Mouse (Mus musculus) liver, adult 2 months (tissue): ENCODE data around the gene Gm20388.

ENCODE experiments used
- CTCF ChIP-seq: fragments of 200-500 bp; IDR thresholded peaks from 2 replicates; pipeline ENCODE4 v1.5.1; 2011; ENCODE audit warnings: low read depth, low read length, control low read depth
- POLR2A ChIP-seq: fragments of 200-500 bp; IDR thresholded peaks from 2 replicates; pipeline ENCODE4 v1.6.1; 2011; ENCODE audit warnings: low read length, control low read depth; ENCODE audit not compliant: insufficient read depth; ENCODE audit errors: extremely low read depth

GRCm38 (mm10) chr8:122341790-122342189 is 2431.1 kb downstream of the Gm20388 start:
- TF ChIP-seq CTCF: no peak
- no peak for TF ChIP-seq POLR2A
